Mouse (Mus musculus) neural tube, embryonic 10.5 days (tissue): Measurements from ENCODE around the gene Stat5b.

Source experiments
- DNase-seq: peaks from one replicate; pipeline ENCODE4 v3.0.0-alpha.2; 2017; ENCODE audit warnings: low spot score; ENCODE audit errors: extremely low spot score

Stat5b gene

DNA sequence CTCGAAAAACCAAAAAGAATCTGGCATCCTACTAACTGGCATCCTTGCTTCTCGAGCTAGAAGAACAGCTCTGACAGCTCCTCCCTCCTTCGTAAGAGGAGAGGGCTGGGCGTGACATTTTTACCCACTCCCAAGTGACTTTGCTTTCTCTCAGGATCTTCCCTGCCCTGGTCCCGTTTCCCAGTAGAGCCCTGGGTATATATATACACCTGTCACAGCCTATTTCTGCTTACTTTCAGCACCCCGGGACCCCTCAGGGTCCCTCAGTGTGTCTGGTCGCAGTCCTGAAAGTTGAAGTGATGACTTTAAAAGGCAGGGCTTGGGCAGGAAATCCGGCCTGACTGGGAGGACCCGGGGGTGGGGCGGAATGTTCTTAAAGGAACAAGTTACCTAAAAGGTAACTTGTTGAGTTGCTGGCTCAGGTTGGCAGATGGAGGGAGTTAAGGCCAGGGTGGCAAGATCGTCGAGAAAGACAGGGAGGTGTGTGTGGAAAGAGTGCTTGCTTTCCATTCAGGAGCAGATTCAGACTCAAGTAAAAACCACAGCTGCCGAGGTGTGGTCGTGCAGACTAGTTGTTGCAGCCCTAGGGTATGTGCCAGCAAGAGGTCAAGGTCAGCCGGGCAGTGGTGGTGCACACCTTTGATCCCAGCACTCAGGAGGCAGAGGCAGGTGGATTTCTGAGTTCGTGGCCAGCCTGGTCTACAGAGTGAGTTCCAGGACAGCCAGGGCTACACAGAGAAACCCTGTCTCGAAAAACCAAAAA is 79.7 kb downstream of the Stat5b start, which contains the start of gene Ghdc:
TSS of gene Ghdc (minus strand) at position 312 of the 763 bp plus-strand sequence.
- peak; percentile 47 for DNase-seq

DNA sequence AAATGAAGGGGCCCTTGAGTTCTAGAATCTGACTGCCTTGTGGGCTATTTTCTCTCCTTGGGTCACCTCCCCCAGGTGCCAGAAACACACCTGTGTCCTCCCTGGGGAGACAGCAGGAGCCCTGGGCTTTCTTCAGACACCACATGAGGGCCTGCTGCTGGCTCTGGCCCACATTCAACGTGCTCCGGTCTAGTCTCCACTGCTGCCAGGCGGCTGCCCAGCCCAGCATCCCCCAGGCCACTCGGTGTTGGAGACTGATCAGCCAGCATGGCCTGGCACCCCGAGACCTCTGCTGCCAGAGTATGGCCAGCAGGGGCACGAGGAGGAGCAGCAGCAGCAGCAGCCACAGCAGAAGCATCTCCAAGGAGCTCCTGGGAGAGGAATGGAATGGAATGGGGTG is 80.5 kb downstream of the Stat5b start:
- DNase-seq: peak; percentile 15

DNA sequence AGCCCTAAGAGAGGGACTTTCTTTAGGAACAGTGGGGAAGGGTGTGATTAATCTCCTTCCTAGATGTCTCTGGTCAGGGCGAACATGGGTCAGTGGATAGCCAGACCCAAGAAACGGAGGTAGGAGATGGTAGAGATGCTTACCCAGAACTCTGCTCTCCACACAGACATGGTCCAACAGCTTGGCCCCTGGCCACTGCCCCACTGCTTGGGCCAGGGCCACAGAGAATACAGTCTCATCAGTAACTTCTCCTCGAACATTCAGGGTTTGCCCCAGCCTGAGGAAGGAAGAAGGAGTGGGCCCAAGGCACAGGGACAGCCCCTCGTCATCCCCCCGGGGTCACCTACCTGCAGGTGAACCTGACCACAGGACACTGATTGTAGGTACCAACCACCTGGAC is 82.7 kb downstream of the Stat5b start:
- DNase-seq: no peak

DNA sequence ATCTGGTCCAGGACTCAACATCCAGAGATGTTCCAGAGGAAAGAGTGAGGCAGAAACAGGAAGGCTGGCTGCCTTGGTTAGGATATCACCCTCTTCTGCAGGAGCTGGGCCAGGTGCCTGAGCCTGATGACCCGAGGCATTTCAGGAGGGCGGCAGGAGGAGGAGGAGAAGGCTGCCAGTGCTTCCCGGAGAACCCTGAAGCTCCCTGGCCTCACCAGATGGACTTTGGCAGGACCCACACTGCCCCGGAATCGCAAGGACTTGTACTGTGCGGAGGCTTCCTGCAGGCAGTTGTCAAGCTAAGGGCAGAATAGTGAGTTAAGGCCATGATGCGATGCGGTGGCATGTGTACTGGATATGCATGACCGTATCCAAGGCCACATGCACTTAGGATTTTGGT is 83.8 kb downstream of the Stat5b start:
- no peak for DNase-seq

DNA sequence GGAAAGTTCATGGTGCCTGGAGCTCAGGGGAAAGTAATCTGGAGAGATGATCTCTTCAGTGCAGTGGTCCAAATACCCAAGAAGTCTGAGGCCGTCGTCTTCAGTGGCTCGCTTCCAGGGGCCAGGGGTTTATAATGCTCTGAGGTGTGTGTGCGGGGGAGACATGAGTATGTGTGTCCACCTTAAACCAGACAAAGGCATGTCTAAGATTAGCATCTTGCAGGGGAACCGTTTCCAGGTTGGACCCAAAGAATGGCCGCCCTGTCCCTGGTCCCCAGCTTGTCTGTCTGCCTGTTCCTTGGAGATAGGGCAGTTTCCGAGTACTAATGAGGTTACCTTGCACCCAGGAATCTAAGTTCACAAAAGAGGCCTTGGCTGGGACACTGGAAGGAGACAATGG is 87.7 kb downstream of the Stat5b start, which contains the start of gene Hcrt:
TSS of gene Hcrt (minus strand) at position 101 of the 400 bp plus-strand sequence.
- no peak for DNase-seq

DNA sequence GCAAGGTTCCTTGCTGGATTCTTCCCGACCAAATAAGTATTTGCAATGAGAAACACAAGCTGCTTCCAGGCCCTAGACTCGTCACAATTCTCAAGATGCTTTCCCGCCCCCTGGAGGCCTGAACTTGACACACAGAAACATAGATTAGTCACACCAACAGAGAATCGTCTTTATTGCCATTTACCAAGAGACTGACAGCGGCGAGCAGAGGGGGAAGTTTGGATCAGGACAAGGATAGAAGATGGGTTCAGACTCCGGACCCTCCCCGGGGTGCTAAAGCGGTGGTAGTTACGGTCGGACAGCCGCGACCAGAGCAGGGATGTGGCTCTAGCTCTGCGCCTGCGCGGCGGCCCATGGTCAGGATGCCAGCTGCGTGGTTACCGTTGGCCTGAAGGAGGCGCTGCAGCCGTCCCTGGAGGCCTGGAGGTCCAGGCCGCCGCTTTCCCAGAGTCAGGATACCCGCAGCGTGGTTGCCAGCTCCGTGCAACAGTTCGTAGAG is 88.9 kb downstream of the Stat5b start:
- DNase-seq: peak; percentile 91

DNA sequence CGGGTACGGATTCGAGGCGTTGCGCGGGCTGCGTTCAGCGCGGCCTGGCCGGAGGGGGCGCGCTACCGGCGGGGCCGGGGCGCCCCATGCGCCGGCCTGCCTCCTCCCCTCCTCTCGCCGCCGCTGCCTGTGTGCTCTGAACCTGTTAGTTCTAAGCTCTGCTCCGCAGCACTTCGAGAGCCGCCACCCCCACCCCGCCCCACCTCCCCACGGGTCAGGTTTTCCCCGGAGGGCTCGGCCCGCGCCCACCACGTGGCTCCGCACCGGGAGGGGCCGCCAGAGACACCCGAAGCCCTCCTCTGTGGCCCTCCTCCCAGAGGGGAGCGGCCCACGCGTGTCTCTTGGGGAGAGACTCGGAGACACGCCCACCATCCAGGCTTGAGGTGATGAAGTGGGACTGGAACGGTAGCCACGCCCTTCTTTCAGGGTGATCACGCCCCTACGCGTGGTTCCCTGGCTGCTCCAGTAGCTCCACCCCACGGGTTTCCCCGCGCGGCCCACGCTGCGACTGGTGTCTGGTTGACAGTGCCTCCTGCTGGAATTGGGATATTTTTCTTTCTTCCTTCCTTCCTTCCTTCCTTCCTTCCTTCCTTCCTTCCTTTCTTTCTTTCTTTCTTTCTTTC is 90.8 kb downstream of the Stat5b start, which contains the start of gene Kcnh4:
TSS of gene Kcnh4 (minus strand) at position 332 of the 623 bp plus-strand sequence.
- peak; percentile 22 for DNase-seq

DNA sequence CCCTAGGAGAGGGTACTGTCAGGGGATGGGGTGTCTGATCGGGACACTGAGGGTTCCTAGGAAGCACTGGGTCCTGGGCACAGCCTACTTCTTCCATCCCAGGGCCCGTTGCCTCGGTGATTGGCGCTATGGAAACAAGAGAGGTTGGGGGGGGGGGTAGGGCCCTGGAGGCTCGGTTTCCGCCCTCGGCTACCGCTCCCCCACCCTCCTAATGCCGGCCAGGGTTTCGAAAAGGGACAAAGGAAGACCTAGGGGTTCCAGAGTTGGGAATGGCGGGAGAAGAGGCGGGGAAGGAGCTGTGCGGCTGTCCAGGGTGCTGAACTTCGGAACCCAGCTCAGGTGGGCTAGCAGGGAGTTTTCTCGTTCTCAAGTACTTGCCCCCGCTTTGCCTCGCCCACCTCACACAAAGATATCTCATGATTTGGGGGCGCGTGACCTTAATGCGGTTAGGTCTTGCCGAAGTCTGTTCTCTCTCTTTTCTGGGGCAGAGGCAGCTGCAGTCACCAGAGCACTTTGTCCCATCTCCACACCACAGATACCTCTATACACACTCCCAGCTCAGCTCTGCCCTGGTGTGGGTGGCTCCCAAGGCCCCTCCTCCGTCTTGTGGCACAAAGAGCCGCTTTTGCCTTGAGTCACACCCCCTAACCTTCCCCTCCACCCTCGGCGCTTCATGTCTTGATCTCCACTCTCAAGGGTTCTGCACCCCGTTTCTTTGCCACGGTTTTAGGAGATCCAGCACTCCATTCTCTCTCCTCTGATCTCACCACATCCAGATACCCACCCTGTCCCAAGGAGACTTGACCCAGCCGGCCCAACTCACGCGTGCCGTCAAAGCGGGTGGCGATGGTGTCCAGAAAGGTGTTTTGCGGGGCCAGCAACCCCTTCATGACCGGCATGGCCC is 91.6 kb downstream of the Stat5b start:
- DNase-seq: peak; percentile 80

DNA sequence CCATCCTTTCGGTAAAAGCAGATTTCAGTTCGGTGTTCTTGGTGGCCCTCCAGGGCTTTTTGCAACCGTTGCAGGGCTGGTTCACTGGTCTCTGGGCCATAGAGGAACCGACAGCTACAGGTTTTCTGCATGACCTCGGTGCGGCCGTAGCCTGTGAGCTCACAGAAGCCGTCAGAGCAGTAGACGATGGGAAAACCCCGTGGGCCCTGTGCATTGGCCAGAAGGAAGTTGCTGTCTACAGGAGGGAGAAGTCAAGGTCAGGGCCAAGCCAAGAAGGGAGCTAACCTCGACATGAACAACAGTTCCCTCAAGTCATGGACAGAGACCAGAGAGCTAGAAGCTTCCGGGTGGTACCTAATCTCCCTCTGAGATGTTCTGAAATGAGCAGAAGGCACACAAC is 93.0 kb downstream of the Stat5b start:
- DNase-seq: no peak

DNA sequence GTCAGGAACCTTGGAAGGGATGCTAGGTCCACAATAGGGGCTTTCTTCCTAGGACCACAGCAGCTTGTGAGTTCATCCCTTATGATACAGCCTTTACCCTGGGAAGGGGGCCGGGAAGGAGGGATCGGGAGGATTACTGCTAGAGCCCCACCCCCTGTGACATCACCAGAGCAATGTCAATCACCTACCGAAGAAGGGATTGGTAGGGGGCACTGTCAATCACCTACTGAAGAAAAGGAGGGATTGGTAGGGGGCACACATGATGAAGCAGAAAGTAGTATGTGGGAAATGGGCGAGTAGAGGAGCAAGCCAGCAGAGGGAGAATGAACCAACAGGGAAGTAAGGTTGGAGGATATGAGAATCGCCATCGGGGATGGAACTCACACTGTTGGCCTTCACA is 94.0 kb downstream of the Stat5b start:
- no peak for DNase-seq

DNA sequence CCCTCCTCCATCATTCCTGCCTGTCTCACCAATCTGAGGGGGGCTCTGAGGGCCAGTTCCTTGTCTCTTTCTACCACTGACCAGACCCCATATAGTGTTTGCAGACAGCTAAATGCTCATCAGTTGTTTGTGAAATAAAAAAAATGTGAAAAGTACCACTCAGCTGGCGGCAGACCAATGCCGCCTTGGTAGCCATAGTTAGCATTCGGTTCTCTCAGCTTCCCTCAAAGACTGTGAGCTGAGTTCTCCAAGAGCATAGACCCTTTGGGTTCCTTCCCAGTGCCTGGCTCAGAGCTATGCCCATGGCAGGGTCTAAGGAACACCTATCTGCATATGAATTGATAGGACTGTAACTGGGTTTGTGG is 95.8 kb downstream of the Stat5b start:
- DNase-seq: no peak

DNA sequence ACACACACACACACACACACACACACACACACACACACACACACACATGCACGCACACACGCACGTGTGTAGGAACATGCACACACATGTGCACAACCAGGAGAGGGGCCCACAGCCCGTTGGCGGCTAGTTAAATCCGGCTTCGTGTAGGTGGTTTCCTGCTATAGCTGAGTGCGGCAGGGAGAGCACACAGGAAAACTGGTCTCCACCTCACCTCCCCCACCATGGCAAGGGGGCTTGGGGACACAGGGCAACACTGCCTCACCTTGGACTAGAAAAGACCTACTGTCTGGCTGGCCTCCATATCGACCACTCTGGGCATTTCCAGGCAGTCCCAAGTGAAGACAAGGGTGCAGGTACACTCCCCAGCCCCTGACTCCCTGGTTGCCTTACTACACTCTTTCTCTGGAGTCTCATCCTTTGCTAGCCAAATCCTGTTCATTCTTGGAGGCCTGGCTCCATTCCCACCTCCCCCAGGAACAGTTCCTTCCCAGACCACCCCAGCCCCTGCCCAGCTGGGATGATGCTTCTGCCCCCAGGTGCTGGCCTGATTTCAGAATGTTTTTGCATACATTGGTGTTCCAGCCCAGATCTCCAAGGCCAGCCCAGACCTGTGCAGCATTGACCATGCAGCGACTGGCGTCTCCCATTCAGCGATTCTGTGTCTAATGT is 96.4 kb downstream of the Stat5b start:
- no peak for DNase-seq

DNA sequence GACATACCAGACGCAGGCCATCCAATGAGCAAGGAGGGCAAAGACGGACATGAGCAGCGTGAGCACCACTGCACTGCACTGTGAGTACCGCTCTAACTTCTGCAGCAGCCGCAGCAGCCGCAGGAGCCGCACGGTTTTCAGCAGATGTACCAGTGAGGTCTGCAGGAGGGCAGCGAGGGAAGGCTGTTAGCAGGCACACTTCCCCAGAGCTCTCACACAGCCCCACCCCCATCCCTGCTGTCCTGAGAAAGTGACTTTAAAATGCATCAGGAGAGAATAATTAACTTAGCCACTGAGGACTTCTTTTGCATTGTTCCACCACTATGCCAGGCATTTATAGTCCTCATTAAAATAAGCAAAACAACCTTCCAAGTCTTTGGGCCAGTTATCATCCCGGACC is 98.2 kb downstream of the Stat5b start:
- DNase-seq: no peak

DNA sequence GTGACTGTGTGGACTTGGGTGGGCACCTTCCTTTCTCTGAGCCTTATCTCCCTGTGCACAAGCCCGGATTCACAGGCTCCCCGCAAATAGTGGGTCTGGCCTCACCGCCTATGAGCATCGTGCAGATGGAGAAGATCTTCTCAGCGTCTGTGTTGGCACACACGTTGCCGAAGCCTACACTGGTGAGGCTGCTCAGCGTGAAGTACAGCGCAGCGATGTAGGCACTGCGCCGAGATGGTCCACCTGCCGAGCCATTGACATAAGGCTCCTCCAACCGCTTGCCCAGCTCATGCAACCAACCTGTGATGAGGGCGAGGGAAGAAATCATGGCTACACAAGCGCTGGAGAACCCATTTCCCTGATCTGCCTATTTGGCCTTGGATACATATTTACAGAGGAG is 100.4 kb downstream of the Stat5b start:
- no peak for DNase-seq

DNA sequence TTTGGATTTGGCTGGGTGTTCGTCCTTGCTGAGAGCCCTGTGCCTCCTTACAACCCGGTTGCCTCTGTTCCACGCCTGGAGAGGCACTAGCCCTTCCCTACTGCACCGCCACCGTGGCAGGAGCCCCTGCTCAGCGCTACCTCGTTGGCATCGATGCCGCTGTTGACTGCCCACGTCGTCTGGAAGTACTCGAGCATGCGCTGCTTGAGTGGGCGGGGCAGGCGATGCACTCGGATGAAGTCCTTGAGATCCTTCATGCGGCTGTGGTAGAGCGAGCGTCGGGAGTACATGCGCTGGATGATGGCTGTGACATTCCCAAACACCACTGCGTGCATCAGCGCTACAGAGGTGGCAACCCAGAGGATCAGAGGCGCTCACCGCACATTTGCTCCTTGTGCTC is 101.1 kb downstream of the Stat5b start:
- DNase-seq: no peak

DNA sequence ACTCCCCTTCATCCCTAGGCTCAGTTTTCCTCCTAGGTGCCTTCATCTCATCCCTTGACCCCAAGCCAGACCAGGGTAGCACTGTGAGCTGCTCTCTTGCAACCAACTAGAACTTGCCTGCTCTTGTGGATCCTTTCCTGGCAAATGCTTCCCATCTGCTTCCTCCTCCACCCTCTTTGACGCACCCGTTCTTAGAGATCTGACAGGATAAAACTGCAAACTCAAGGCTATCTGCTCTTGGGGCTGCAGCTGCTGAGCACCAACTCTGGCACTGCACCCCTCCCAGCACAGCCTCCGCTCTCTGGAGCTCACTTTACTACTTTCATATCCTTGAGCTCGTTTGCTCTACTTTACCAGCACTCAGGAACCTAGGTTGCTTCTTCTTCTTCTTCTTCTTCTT is 101.9 kb downstream of the Stat5b start:
- no peak for DNase-seq

DNA sequence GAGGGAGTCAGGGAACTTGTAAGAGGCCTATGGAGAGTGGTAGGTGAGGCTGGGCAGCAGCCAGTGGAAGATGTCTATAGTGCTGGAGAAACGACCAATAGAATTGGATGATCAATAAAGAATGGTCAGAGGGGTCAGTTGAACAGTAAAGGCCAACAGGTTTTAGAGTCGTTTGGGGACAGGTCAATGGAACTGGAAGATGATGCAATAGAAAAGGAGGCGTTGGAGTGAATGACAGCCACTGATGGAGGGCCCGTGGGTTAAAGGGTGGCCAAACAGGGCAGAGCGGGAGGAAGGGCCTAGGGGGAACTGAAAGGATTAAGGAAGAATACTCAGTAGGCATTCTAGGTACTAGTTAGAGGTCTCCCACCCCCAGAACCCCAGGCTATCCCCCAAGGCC is 103.4 kb downstream of the Stat5b start:
- no peak for DNase-seq

DNA sequence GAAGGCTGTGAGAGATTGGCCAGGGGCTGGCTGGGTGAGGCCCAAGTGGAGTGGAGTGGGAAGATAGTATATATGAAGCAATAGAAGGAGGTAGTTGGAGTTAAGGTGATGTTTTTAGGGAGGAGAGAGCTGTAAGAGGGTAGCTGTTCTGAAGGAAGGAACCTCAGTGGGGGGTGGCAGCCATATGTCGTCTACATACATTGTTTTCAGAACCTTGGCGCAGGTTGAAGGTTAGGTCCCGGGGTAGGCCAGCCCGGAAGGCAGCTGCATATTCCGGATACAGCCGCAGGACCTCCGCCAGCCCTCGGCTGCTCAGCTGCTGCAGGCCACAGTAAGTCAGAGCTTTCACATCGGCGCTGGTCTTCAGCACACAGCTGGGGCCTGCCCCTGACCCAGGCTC is 104.0 kb downstream of the Stat5b start:
- no peak for DNase-seq

DNA sequence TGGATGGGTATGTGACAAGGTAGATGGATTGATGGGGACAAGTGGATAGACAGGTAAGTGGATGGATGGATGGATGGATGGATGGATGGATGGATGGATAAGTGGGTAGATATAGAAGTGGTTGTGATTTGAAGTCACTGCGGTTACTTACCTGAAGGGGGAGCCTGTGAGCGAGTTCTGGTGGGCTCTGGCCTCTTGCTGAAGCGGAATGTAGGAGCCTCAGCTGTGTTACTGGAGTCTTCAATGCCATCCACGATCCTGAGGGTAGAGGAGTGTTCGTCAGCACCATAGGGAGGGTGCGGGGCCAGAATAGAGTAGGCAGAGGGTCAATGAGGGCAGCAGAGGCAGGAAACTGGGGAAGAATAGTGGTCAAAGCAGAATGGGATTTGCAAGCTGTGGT is 105.4 kb downstream of the Stat5b start:
- DNase-seq: peak; percentile 50

DNA sequence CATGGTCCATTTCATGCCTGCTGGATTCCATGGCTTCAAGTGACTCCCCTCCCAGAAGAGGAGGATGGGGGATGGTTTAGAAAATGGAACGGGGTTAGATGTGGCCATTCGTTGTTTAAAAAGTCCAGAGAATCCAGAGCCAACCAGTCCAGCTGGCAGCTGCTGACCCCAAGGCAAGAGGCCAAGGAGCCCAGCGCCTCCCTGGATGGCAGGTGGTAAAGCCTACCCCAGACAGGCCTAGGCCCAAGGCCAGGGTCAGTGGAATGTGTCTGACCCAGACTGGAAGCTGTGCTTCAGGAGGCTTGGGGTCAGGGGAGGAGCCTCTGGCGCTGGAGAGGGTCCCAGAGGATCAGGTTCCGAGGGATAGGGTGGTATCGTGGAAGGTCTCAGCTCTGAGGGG is 109.2 kb downstream of the Stat5b start:
- no peak for DNase-seq

DNA sequence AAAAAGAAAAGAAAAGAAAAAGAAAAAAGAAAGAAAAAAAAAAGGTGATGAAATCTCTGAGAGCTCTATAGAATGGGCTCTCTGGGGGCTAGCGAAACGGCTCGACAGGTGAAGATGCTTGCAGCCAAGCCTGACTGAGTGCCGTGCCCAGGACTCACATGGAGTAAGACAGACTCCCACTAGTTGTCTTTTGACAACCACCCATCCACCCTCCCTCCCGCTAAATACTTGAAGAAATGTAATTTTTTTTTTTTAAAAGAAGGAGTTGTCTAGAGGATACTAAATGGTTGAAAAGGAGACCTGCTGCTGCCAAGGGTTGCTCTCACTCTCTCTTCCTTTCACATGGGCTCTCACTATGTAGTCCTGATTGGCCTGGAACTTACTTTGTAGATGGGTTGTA is 111.8 kb downstream of the Stat5b start:
- DNase-seq: no peak
